Mouse (Mus musculus) kidney, adult 2 months (tissue): Measurements from ENCODE around the gene Mrpl37. TPM values are rescaled to one million over a fixed set of nuclear protein-coding genes. Genes with fewer than 3 reads are reported as not detected.

Source experiments
- DNase-seq: peaks from one replicate; pipeline ENCODE4 v3.0.0; 2021
- H3K27ac ChIP-seq: fragments of 200-500 bp; 2 replicates; pipeline ENCODE4 v1.5.1; 2012; ENCODE audit warnings: low read depth, low read length, control low read depth, inconsistent platforms; ENCODE audit not compliant: insufficient read depth
- H3K27me3 ChIP-seq: fragments of 200-500 bp; replicated peaks from 2 replicates; pipeline ENCODE4 v1.6.1; 2012; ENCODE audit warnings: mild to moderate bottlenecking, moderate library complexity, low read length, inconsistent platforms; ENCODE audit not compliant: control insufficient read depth, insufficient read depth
- H3K36me3 ChIP-seq: fragments of 200-500 bp; 2 replicates; pipeline ENCODE4 v1.6.1; 2012; ENCODE audit warnings: mild to moderate bottlenecking, moderate library complexity, low read length, inconsistent platforms; ENCODE audit not compliant: control insufficient read depth, insufficient read depth
- H3K4me1 ChIP-seq: fragments of 200-500 bp; 2 replicates; pipeline ENCODE4 v1.6.1; 2011; ENCODE audit warnings: low read length; ENCODE audit not compliant: control insufficient read depth, insufficient read depth
- H3K4me3 ChIP-seq: fragments of 200-500 bp; 2 replicates; pipeline ENCODE4 v1.5.1; 2011; ENCODE audit warnings: mild to moderate bottlenecking, low read depth, low read length, control low read depth; ENCODE audit not compliant: insufficient read depth
- CTCF ChIP-seq: fragments of 200-500 bp; conservative IDR thresholded peaks from 2 replicates; pipeline ENCODE4 v1.5.1; 2011; ENCODE audit warnings: low read depth, mild to moderate bottlenecking, control low read depth, low read length, moderate library complexity, mixed read lengths; ENCODE audit not compliant: insufficient read depth, insufficient read length
- POLR2A ChIP-seq: fragments of 200-500 bp; IDR thresholded peaks from one replicate; pipeline ENCODE4 v1.6.1; 2011; ENCODE audit warnings: low read depth, low read length, control low read depth
- WGBS: fragments of 180-500 bp; shearing (Covaris S2); methylation state at CpG from one replicate; pipeline ENCODE4 v1.1.7; 2018; 5-methylcytosine and 5-hydroxymethylcytosine counted together
- polyA plus RNA-seq: library from polyadenylated mRNA; depleted of rRNA; stranded (reverse); fragments of >200 nt; gene quantifications from 2 replicates; pipeline ENCODE4 v1.2.3, GENCODE M21; 2012; rRNA removed

The Mrpl37 gene
- polyA plus RNA-seq, 1 experiment, result 111 TPM

DNA sequence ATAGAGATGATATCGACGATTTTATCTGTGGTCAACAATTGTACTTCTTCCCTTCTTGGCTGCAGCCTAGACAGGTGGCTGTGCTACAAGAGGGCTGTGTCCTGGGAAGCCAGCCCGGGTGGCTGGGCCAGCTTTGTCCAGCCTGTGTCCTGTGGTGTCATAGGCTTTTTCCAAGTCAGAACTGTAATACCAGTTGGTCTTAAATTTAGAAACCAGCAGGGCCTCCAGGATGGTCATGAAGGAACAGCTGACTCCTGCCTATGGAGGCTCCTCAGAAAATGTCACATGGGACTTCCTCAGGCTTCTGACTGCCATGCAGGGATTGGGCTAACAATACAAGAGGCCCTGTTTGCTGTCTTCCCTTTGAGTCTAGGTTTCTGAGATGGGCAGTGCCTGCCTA is 54.1 kb downstream of the Mrpl37 start:
- TF ChIP-seq POLR2A (no peak), CTCF (no peak)
- no peak overlapping the region for H3K4me3 ChIP-seq
- H3K27me3 ChIP-seq, result no peaks in the 10 kb centered on the region
- H3K27ac ChIP-seq, result peak overlapping the region; percentile 49
- H3K4me1 ChIP-seq, result peaks cover 44% of the 10 kb centered on the region
- 70% methylated on average over 3 of the region's 3 CpGs for WGBS
- peak; percentile 42 for DNase-seq
- H3K36me3 ChIP-seq, result no peaks in the 10 kb centered on the region

DNA sequence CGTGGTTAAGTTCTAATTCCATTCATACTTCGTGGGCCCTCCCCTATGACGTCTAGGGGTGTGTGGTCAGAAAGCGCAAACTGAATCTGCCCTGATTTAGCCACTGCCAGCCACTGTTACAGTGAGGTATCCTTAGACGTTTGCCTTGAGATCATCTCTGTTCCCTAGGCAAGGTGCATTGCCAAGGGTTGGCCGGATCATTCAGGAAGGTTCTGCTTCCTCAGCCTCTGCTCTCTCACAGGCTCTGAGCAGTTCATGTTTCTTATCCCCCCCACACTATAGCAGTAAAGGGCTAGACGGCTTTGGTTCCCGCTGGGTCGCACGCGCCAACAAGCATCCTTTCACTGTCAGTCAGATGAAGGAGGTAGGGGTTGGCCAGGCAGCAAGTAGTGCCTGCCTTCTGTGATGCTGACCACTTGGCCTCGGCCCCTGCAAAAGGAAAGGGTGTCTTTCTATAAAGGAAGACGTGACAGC is 54.6 kb downstream of the Mrpl37 start:
- DNase-seq, result peak; percentile 48
- WGBS, result 53% methylated on average over 13 of the region's 13 CpGs
- H3K36me3 ChIP-seq, result no peaks in the 10 kb centered on the region

DNA sequence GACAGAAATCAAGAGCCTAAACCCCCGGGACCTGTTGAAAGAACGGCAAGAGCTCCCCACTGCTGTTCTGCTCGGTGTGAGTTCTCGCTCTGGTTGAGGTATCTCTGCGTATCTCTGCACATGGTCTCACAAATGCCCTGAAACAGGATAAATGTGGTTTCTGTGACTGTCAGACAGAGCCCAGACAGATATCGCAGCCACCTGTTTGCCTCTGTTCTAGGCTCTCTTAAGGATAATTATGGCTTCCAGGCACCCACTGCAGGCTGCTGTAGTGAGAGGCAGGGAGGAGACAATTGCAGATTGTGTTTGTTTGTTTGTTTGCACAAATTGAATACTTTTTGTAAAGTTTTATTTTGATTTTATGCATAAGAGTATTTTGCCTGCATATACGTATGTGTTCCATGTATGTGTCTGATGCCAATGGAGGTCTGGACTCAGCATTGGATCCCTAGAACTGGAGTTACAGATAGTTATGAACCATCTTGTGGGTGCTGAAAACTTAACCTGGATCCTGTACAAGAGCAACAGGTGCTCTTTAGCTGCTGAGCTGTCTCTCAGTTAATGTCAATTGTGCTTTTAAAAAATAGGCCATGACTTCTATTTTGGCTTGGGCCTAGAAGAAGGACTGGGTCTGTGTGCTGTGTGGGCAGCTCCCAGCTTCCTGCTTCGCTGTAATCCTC is 55.2 kb downstream of the Mrpl37 start:
- Histone ChIP-seq H3K36me3 (no peaks in the 10 kb centered on the region), H3K4me1 (peaks cover 38% of the 10 kb centered on the region), H3K4me3 (no peak overlapping the region), H3K27me3 (no peaks in the 10 kb centered on the region), H3K27ac (no peak overlapping the region)
- no peak for DNase-seq
- TF ChIP-seq CTCF, result no peak
- TF ChIP-seq POLR2A, result no peak
- 86% methylated on average over 8 of the region's 8 CpGs for WGBS

More for the DNA sequence above, 54.6 kb downstream of the Mrpl37 start:
- TF ChIP-seq POLR2A (no peak), CTCF (no peak)
- H3K27me3 ChIP-seq, result no peaks in the 10 kb centered on the region
- H3K27ac ChIP-seq, result no peak overlapping the region
- H3K4me1 ChIP-seq, result peaks cover 39% of the 10 kb centered on the region
- H3K4me3 ChIP-seq, result no peak overlapping the region

DNA sequence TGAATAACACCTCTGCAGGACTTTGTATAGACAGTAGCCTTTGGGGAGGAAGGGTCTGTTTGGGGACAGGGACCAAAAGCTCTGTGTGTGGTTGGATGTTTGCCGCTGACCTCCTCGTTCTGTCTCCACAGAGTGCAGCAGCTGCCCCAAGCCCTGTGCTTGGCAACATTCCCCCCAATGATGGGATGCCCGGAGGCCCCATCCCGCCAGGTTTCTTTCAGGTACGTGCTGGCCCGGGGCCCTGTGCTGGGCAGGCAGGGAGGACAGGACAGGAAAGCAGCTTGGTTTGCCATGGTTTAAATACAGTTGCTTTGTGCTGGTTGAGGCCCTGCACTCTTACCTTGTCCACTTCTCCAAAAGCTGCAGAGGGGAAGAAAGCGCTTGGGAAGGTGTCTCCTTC is 57.1 kb downstream of the Mrpl37 start:
- TF ChIP-seq CTCF (no peak), POLR2A (no peak)
- Histone ChIP-seq H3K27ac (no peak overlapping the region), H3K4me1 (peaks cover 39% of the 10 kb centered on the region), H3K4me3 (no peak overlapping the region), H3K36me3 (no peaks in the 10 kb centered on the region), H3K27me3 (no peaks in the 10 kb centered on the region)
- WGBS, result 91% methylated on average over 7 of the region's 7 CpGs
- peak; percentile 17 for DNase-seq

DNA sequence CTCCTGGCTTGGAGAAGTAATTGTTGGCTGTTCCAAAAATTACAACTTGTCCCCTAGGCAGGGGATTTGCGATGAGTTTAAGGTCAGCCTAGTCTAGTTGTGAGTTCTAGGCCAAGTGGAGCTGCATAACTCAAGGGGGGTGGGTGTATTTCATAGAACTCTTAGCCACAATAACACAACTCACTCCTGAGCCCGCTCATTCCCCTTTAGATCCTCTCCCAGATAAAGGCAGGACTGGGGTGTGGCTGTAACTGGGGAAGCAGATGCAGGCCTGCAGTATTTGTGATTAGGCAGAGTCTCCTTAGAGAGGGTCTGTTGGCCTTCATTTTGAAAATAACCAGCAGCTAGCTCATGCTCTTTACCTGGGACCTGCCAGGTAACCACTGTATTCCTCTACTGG is 58.5 kb downstream of the Mrpl37 start:
- Histone ChIP-seq H3K27me3 (no peaks in the 10 kb centered on the region), H3K4me1 (peaks cover 39% of the 10 kb centered on the region), H3K4me3 (no peak overlapping the region), H3K36me3 (no peaks in the 10 kb centered on the region), H3K27ac (no peak overlapping the region)
- WGBS, result 84% methylated on average over 2 of the region's 2 CpGs
- DNase-seq, result no peak
- no peak for TF ChIP-seq CTCF
- TF ChIP-seq POLR2A, result no peak

DNA sequence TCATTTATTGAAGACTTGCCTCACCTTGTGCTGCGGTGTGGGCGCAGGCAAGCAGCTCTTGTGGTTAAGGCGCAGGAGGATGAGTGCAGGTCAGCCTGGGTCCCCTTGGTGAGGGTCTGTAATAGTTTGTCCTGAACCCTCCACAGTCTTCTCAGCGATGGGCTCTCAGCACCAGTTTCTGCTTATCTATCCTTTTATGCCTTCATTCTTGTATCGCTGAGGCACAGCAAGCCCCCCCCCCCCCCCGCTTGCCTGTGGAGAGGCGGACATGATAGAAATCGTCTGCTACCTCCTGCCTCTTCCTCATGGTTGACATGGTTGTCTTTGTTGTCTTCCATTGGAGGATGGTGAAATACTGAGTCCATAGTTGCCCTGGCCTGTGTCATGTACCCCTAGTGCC is 59.3 kb downstream of the Mrpl37 start:
- 94% methylated on average over 8 of the region's 8 CpGs for WGBS

DNA sequence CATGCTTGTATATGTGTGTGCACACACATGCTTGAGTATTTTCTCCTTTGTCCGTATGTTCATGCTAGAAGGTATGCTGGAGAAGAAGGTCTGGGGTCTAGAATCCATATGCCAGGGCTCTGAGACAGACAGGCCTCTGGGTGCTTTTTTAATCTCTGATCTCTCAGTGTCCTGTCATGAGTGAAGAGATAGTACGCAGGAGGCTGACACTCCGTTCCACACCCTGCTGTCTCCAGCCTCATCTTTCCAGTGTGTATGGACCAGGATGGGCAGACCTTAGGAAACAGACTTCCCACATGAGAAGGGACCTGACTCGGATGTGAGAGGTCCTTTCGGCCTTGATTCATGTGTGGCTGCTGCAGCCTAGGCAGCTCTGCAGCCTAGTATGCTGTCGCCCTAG is 59.9 kb downstream of the Mrpl37 start:
- WGBS, result 78% methylated on average over 6 of the region's 6 CpGs
- DNase-seq, result no peak
- no peaks in the 10 kb centered on the region for H3K27me3 ChIP-seq
- TF ChIP-seq CTCF (no peak), POLR2A (no peak)
- peak overlapping the region; percentile 18 for H3K27ac ChIP-seq
- peaks cover 42% of the 10 kb centered on the region for H3K4me1 ChIP-seq
- H3K36me3 ChIP-seq, result no peaks in the 10 kb centered on the region
- no peak overlapping the region for H3K4me3 ChIP-seq

More for the DNA sequence above, 59.3 kb downstream of the Mrpl37 start:
- peak overlapping the region; percentile 18; the same call in 1 of the 2 replicates for H3K27ac ChIP-seq
- H3K4me3 ChIP-seq, result no peak overlapping the region
- no peak for TF ChIP-seq CTCF
- TF ChIP-seq POLR2A, result no peak
- H3K27me3 ChIP-seq, result no peaks in the 10 kb centered on the region
- H3K4me1 ChIP-seq, result peaks cover 41% of the 10 kb centered on the region
- no peak for DNase-seq
- H3K36me3 ChIP-seq, result no peaks in the 10 kb centered on the region

DNA sequence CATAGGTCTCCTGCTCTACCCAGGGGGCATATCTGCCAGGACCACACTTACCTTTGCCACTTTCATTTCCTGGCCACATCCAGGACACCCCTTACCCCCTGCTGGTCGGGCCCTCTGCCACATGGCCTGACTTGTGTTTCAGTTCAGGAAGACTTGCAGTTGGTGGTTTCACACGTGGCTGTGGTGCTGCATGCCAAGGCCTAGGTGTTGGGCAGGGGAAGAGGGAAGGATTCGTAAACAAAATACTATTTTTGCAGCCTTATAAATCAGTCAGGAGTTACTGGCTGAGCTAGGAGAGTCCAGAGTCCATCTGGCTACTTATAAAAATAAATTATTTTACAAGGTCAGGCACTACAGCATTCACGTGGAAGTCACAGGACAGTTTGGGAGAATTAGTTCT is 60.4 kb downstream of the Mrpl37 start:
- H3K27me3 ChIP-seq, result no peaks in the 10 kb centered on the region
- peak overlapping the region; percentile 78 for H3K27ac ChIP-seq
- H3K36me3 ChIP-seq, result no peaks in the 10 kb centered on the region
- 41% methylated on average over 4 of the region's 4 CpGs for WGBS
- peak; percentile 95 for DNase-seq
- TF ChIP-seq CTCF (0 out of 2 replicates have a peak, but pooled peaks have one; percentile 15), POLR2A (no peak)
- H3K4me3 ChIP-seq, result no peak overlapping the region
- peaks cover 48% of the 10 kb centered on the region for H3K4me1 ChIP-seq

Other genes starting within 250 kb of the Mrpl37 start
- 44.6 and 48.6 TPM in 2 replicates for gene Ssbp3, start 156.2 kb downstream of the Mrpl37 start, polyA plus RNA-seq
- 19.0 and 21.7 TPM in 2 replicates for gene Cyb5rl, start 120 bp upstream of the Mrpl37 start, polyA plus RNA-seq
- 0.05 TPM in 1 of 2 replicates, not detected in the other for gene Cdcp2, start 30.0 kb upstream of the Mrpl37 start, polyA plus RNA-seq
- 447 and 474 TPM in 2 replicates for gene Tmem59, start 111.5 kb upstream of the Mrpl37 start, polyA plus RNA-seq
- 8.9 and 10.0 TPM in 2 replicates for gene Tceanc2, start 112.2 kb upstream of the Mrpl37 start, polyA plus RNA-seq
- gene Ldlrad1, start 142.3 kb upstream of the Mrpl37 start, polyA plus RNA-seq, result not detected in 2 replicates
- 10.5 and 11.7 TPM in 2 replicates for gene Lrrc42, start 186.7 kb upstream of the Mrpl37 start, polyA plus RNA-seq
- 4.2 and 7.1 TPM in 2 replicates for gene Hspb11, start 186.7 kb upstream of the Mrpl37 start, polyA plus RNA-seq
- gene Dio1, start 240.3 kb upstream of the Mrpl37 start, polyA plus RNA-seq, result 70.0 and 72.9 TPM in 2 replicates
- gene Yipf1, start 247.5 kb upstream of the Mrpl37 start, polyA plus RNA-seq, result 55.7 and 67.6 TPM in 2 replicates